Mouse (Mus musculus) heart, embryonic 12.5 days (tissue): Measurements from ENCODE around the gene Rabl6. TPM values are rescaled to one million over a fixed set of nuclear protein-coding genes. Genes with fewer than 3 reads are reported as not detected.
A peak's percentile ranks its signal among the peaks of the same experiment; 100 is the strongest.

Experiments used
- ATAC-seq: fragments of 200-750 bp; cut with Nextera tagmentation; 2 replicates; pipeline ENCODE4 v1.8.0; 2017; ENCODE audit warnings: moderate TSS enrichment, moderate library complexity; ENCODE audit not compliant: insufficient number of reproducible peaks, low FRiP score
- H3K27ac ChIP-seq: fragments of 300-500 bp; sonication (generic); 2 replicates; pipeline ENCODE4 v1.5.1; 2016; ENCODE audit warnings: mild to moderate bottlenecking, moderate library complexity; ENCODE audit not compliant: poor library complexity, severe bottlenecking
- H3K27me3 ChIP-seq: fragments of 300-500 bp; sonication (generic); replicated peaks from 2 replicates; pipeline ENCODE4 v1.6.1; 2016; ENCODE audit warnings: mild to moderate bottlenecking, moderate library complexity
- H3K36me3 ChIP-seq: fragments of 300-500 bp; sonication (generic); 2 replicates; pipeline ENCODE4 v1.6.1; 2016; ENCODE audit warnings: mild to moderate bottlenecking, moderate library complexity
- H3K4me1 ChIP-seq: fragments of 300-500 bp; sonication (generic); replicated peaks from 2 replicates; pipeline ENCODE4 v1.6.1; 2016; ENCODE audit warnings: mild to moderate bottlenecking
- H3K4me2 ChIP-seq: fragments of 300-500 bp; sonication (generic); 2 replicates; pipeline ENCODE4 v1.6.1; 2016; ENCODE audit warnings: mild to moderate bottlenecking, moderate library complexity
- H3K4me3 ChIP-seq: fragments of 300-500 bp; sonication (generic); 2 replicates; pipeline ENCODE4 v1.5.1; 2016; ENCODE audit warnings: mild to moderate bottlenecking
- H3K9ac ChIP-seq: fragments of 300-500 bp; sonication (generic); 2 replicates; pipeline ENCODE4 v1.6.1; 2016; ENCODE audit warnings: mild to moderate bottlenecking, moderate library complexity
- H3K9me3 ChIP-seq: fragments of 300-500 bp; sonication (generic); replicated peaks from 2 replicates; pipeline ENCODE4 v1.6.1; 2016; ENCODE audit warnings: mild to moderate bottlenecking, moderate library complexity
- WGBS: fragments of 180-500 bp; shearing (Covaris S2); methylation state at CpG from one replicate; pipeline ENCODE4 v1.1.7; 2016; 5-methylcytosine and 5-hydroxymethylcytosine counted together
- polyA plus RNA-seq: library from polyadenylated mRNA; unstranded; fragments of >200 nt; fragmentation: Nextera tagmentation; extraction: Ambion mirVana; gene quantifications from 2 replicates; pipeline ENCODE4 v1.2.1, GENCODE M21; 2016

Gene Rabl6
- polyA plus RNA-seq, 1 experiment from 2014 or later = 49.2 TPM

DNA sequence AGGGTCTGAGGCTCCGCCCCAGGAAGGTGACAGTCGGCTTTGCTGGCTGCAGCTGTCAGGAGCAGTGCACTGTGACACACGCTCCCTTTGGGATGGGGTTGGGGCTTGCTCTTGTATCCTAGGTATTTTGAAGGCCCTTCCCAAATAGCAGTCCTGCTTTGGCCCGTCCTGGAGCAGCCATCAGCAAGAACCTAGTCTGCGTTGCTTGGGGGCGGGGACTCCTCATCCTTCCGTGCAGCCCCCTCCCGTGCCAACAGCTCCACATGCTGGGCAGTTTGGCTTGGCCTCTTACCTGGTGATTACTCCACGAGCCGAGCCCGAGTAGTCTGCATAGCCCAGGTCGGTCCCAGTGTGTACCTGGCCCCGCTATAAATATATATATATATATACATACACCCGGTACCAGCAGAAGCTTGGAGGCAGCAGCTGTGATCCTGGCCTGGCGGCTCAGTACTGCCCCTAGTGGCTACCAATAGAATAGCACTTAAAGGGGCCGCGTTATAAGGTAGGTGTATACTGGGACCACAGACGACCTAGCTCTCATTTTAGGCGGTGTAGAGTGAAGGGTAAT lies 26.9 kb downstream of the Rabl6 start, which contains the start of gene Ajm1:
Ajm1 (minus strand) TSS at position 464 of the 571 bp plus-strand sequence.
- Histone ChIP-seq H3K9ac (no peak within 1 kb of the TSS), H3K4me2 (peak within 1 kb of the TSS; percentile 74), H3K27me3 (peaks cover 50% of the 10 kb centered on the region), H3K4me3 (peak within 1 kb of the TSS; percentile 34), H3K4me1 (peaks cover 53% of the 10 kb centered on the region), H3K27ac (no peak within 1 kb of the TSS), H3K36me3 (peaks cover 34% of the 10 kb centered on the region), H3K9me3 (no peaks in the 10 kb centered on the region)
- WGBS = 5% methylated on average over 19 of the region's 19 CpGs
- peak; percentile 62 for ATAC-seq

DNA sequence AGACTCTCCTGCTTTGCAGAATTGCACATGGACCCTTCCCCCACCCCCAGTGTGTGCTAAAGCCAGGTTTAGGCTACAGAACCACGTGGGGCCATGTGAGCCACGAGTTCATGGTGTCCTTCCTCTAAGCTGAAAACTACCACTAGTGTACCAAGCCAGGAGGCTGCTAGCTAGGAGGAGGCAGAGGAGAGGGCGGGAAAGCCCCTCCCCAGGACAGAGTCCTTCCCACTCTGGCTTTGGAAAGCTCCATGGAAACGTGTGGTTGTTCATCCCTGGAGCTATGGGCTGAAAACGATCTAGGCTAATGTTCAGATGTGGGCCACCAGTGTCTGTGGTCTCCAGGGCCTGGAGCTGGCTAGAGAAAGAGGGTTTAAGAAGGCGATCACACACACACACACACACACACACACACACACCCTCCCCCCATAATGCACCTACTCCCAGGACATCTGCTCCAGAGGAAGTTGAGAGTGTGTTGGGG lies 27.7 kb downstream of the Rabl6 start:
- no peak overlapping the region for H3K9ac ChIP-seq
- H3K27me3 ChIP-seq = peaks cover 57% of the 10 kb centered on the region
- 50% methylated on average over 6 of the region's 6 CpGs for WGBS
- peaks cover 59% of the 10 kb centered on the region for H3K4me1 ChIP-seq
- H3K27ac ChIP-seq = no peak overlapping the region
- no peaks in the 10 kb centered on the region for H3K9me3 ChIP-seq
- ATAC-seq = no peak
- peaks cover 28% of the 10 kb centered on the region for H3K36me3 ChIP-seq
- 0 out of 2 replicates have a peak overlapping the region, but pooled peaks have one; percentile 74 for H3K4me2 ChIP-seq
- 0 out of 2 replicates have a peak overlapping the region, but pooled peaks have one; percentile 34 for H3K4me3 ChIP-seq

DNA sequence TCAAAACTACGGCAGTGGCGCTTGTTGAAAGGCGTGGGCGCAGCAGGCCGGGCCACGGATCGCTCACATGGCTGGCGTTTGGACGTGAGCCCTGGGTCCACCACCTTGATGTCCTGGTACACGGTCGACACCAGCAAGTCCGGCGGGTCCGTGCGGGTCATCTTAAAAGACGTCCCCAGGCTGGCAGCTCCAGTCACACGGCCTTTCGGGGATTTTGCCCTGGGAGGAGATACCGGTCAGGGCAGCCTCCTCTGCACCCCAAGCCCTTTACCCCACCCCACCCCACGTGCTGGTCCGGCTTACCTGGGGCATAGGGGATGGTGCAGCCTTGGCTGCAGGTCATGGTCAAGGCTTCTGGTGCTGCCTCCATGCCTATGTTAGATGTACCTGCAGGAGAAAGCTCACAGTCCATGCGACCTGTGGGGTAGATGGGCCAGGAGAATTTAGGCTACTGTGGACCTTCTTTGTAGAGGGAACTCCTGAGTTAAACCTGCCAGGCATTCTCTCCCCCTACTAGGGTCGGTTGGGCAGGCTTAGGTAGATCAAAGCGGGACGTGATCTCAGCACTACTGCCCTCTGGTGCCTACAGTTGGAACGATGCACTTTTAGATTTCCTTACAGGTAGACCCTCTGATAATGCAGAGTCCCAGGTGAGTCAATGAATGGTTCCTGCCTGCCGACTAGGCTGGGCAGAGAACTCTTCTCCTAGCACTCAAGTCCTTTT lies 28.4 kb downstream of the Rabl6 start:
- H3K9me3 ChIP-seq = no peaks in the 10 kb centered on the region
- H3K4me2 ChIP-seq = peak overlapping the region; percentile 49
- no peak overlapping the region for H3K27ac ChIP-seq
- no peak for ATAC-seq
- 5% methylated on average over 27 of the region's 27 CpGs for WGBS
- H3K9ac ChIP-seq = no peak overlapping the region
- peak overlapping the region; percentile 25 for H3K4me3 ChIP-seq
- H3K4me1 ChIP-seq = peaks cover 63% of the 10 kb centered on the region
- H3K27me3 ChIP-seq = peaks cover 57% of the 10 kb centered on the region
- peaks cover 21% of the 10 kb centered on the region for H3K36me3 ChIP-seq

DNA sequence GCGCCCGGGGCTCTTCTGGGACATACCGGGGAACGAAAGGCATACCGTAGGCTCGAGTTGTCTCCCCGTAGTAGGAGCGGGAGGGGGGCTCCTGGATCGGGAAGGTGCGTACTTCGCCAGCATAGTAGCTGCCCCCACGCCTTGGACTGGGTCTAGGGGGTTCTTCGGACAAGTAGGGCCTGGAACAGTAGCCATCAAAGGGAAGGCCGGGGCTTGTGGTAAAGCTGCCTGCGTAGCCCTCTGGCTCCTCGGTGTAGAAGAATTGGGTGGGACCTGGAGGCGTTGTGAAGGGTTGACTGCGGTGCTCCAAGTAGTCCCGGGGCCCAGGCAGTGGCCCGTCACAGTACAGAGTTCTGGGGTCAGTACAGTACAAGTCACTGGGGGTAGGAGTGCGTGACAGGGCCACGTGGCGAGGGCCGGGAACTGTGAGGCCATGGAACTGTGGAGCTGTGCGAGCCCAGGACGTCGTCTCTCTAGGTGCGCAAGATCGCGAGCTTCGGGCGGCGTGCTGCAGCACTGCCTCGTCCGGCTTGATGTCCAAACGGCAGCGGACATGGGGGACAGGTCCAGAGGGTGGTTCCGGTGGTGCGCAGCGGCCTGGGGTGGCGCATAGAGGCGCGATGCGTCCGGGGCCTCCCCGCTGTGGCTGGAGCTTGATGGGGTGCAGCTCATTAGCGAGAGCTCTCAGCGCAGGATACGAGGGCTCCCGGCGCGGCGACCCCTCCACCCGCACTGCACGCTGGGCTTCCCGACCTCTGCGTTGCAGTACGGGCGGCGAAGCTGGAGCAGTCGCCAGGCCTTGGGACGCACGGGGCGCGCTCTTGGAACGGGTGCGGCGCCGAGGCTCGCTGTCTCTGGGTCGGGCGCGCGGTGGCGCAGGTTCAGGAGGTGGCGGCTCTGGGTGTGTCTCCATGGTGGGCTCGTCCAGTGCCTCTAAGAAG lies 29.3 kb downstream of the Rabl6 start:
- H3K4me3 ChIP-seq = peak overlapping the region; percentile 32
- peaks cover 65% of the 10 kb centered on the region for H3K4me1 ChIP-seq
- no peak for ATAC-seq
- H3K36me3 ChIP-seq = peaks cover 12% of the 10 kb centered on the region
- H3K9me3 ChIP-seq = no peaks in the 10 kb centered on the region
- WGBS = 5% methylated on average over 77 of the region's 77 CpGs
- H3K4me2 ChIP-seq = peak overlapping the region; percentile 58
- peaks cover 57% of the 10 kb centered on the region for H3K27me3 ChIP-seq
- H3K9ac ChIP-seq = no peak overlapping the region
- no peak overlapping the region for H3K27ac ChIP-seq

DNA sequence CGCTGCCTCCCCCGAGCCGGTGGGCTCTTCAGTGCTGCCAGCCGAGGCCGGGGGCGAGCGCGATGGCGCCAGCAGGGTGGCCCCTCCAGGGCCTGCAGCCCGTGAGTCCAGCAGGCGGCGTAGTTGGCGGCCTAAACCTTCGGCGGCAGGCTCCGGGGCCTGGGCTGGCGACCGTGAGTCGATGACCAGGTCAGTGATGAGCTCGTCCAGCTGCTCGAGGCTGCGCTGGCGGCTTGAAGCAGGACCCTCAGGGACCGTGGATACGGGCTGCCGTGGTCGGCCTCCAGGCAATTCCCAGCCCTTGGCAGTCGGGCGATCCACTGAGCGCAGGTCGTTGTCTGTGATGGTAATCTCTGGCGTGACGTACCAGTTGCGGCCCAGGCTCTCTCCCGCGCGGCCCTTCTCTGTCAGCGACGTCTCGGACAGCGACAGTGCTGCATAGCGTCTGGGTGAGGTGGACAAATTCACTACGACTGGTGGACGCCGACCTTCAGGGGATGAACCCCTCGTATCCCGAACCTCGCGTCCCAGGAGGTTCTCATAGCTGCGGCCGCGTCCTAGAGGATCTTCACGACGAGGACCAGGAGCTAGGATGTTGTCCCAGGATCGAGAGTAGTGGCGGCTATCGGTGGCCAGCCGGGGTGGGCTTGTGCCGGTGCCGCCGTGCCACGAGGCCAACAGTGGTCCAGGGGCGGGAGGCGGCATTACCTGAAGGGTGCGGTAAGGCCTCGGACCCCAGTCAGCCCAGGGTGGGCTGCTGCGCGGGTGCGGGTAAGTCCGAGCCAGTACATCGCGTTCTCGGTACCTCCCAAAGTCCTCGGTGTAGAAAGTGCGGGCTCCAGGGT lies 30.1 kb downstream of the Rabl6 start:
- H3K4me3 ChIP-seq = peak overlapping the region; percentile 32
- ATAC-seq = no peak
- peaks cover 57% of the 10 kb centered on the region for H3K27me3 ChIP-seq
- no peaks in the 10 kb centered on the region for H3K9me3 ChIP-seq
- no peak overlapping the region for H3K27ac ChIP-seq
- 4% methylated on average over 75 of the region's 75 CpGs for WGBS
- peaks cover 3% of the 10 kb centered on the region for H3K36me3 ChIP-seq
- 0 out of 2 replicates have a peak overlapping the region, but pooled peaks have one; percentile 18 for H3K9ac ChIP-seq
- H3K4me2 ChIP-seq = peak overlapping the region; percentile 58
- peaks cover 72% of the 10 kb centered on the region for H3K4me1 ChIP-seq

DNA sequence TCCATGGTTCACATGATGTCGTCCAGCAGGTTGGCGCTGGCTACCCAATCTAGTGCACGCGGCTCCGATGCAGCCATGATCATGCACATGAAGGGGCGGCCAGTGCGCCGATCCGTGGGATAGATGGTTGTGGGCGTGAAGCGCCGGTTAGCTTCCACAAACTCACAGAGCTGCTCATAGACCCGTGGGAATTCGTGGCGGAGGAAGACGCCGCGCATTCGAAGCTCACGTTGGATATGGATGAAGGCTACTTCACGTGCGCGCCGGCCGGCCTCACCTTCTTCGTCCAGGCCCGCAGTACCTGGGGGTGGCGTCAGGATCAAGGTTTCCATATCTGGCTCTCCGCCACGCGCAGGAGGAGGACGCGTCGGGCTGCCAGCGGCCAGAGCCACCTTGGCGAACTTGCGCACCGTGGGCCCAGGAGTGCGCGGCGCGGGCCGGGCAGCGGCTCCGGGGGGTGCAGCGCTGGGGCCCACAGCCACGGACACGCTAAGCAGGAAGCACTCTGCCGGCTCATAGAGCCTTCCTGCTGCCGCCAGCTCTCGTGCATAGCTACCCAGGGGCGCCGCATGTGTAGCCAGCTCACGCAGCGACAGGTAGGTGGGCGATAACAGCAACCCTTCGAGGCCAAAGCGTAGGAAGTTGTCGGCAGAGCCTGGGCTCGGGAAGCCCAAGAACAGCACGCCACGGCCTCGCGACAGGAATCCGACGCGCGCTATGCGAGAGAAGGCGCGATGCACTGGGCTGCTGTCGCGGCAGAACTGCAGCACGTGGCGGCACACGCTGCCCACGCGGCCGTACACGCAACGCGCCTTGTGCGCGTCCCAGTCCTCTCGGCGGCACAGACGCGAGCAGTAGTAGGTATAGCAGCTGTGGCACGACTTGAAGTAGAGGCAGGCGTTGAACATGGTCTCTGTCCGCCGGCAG lies 31.1 kb downstream of the Rabl6 start:
- Histone ChIP-seq H3K27me3 (peaks cover 57% of the 10 kb centered on the region), H3K36me3 (no peaks in the 10 kb centered on the region), H3K4me2 (peak overlapping the region; percentile 58), H3K4me3 (peak overlapping the region; percentile 32), H3K9me3 (no peaks in the 10 kb centered on the region), H3K27ac (no peak overlapping the region), H3K9ac (0 out of 2 replicates have a peak overlapping the region, but pooled peaks have one; percentile 18), H3K4me1 (peaks cover 69% of the 10 kb centered on the region)
- no peak for ATAC-seq
- 13% methylated on average over 92 of the region's 92 CpGs for WGBS

DNA sequence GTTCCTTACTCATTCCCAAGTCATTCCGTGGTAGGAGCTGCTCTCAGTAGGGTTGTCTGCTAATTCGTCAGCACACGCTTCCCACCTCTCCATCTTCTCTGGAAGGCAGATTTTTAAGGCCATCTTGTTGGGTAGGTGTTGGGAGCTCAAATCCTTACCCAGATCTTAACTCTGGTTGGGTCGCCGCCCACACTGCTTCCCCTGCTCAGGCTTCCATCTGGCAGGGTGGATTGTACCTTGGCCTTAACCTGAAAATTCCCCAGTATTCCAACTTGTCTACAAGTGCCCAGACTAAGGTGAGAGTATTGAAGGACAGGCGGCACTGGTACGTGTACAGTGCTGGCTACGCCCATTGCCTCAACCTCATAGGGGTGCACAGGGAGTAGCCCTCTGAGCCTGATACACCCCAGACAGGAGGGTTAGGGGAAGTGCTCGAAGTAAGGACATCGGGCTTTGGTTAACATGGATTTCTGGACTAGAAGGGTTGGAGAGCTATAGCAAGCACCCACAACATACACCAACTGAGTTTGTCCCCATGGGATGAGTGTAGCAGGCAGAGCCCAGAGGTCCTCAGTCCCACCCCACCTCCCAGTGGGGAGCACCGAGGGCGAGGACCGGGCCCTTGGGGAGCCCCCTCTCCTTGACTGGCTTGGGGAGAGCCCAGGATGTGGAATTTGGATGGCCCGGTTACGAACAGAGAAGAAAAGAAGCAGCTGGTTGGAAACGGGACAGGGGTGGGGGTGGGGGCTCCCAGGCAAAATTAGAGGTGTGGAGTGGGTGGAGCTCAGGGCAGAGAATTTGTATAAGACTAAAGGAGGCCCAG lies 32.1 kb downstream of the Rabl6 start:
- H3K36me3 ChIP-seq = peaks cover 8% of the 10 kb centered on the region
- peak overlapping the region; percentile 93 for H3K4me2 ChIP-seq
- H3K4me3 ChIP-seq = no peak overlapping the region
- H3K27me3 ChIP-seq = peaks cover 55% of the 10 kb centered on the region
- peaks cover 61% of the 10 kb centered on the region for H3K4me1 ChIP-seq
- 72% methylated on average over 16 of the region's 16 CpGs for WGBS
- no peak overlapping the region for H3K9ac ChIP-seq
- no peak overlapping the region for H3K27ac ChIP-seq
- no peak for ATAC-seq
- H3K9me3 ChIP-seq = no peaks in the 10 kb centered on the region

DNA sequence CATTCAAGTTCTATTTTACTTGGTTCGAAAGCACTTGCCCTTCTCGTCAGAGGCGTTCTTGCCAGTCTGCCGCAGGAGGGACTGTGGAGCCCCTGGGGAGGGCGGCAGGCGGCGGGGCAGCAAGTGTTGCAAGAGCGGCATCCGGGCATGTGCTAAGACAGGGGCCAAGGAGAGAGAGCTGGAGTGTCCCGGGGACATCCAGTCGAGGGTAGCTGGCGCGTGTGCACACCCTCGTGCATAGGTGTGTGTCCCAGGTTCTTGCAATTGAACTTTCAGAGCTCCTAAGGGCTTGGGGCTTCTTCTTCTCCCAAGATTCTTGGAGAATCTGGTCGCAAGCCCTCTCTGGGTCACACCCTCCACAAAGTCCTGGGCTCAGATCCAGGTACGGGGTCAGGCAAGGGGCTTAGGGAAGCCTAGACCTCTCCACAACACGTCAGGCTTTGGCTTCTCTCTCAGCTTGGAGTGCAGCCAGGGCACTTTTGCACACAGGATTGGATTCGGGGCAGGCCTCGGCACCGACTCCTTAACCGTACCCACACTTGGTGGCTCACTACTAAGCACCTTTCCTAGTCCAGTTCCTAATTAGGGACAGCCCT lies 32.8 kb downstream of the Rabl6 start:
- Histone ChIP-seq H3K9me3 (no peaks in the 10 kb centered on the region), H3K27me3 (peaks cover 48% of the 10 kb centered on the region), H3K27ac (peak overlapping the region; percentile 86), H3K4me1 (peaks cover 56% of the 10 kb centered on the region), H3K36me3 (peaks cover 13% of the 10 kb centered on the region), H3K9ac (peak overlapping the region; percentile 83), H3K4me3 (peak overlapping the region; percentile 72), H3K4me2 (peak overlapping the region; percentile 93)
- 13% methylated on average over 21 of the region's 21 CpGs for WGBS
- no peak for ATAC-seq
